Mouse (Mus musculus) small intestine, adult 2 months (tissue): Measurements from ENCODE around the gene Mark2. TPM values are rescaled to one million over a fixed set of nuclear protein-coding genes. Genes with fewer than 3 reads are reported as not detected.

ENCODE experiments used
- H3K27ac ChIP-seq: fragments of 200-500 bp; 2 replicates; pipeline ENCODE4 v1.5.1; 2012; ENCODE audit warnings: low read depth, low read length, control low read depth, inconsistent platforms; ENCODE audit not compliant: insufficient read depth
- H3K27me3 ChIP-seq: fragments of 200-500 bp; 2 replicates; pipeline ENCODE4 v1.6.1; 2012; ENCODE audit warnings: mild to moderate bottlenecking, moderate library complexity, low read length, inconsistent platforms; ENCODE audit not compliant: control insufficient read depth, insufficient read depth
- H3K36me3 ChIP-seq: fragments of 200-500 bp; 2 replicates; pipeline ENCODE4 v1.6.1; 2012; ENCODE audit warnings: mild to moderate bottlenecking, low read length, control low read depth, inconsistent platforms; ENCODE audit not compliant: control insufficient read depth, insufficient read depth
- H3K4me1 ChIP-seq: fragments of 200-500 bp; 2 replicates; pipeline ENCODE4 v1.6.1; 2012; ENCODE audit warnings: low read length, inconsistent platforms, mixed read lengths; ENCODE audit not compliant: control insufficient read depth, insufficient read depth, insufficient read length
- H3K4me3 ChIP-seq: fragments of 200-500 bp; 2 replicates; pipeline ENCODE4 v1.5.1; 2012; ENCODE audit warnings: low read depth, mild to moderate bottlenecking, control low read depth, inconsistent platforms, low read length, moderate library complexity
- CTCF ChIP-seq: fragments of 200-500 bp; IDR thresholded peaks from 2 replicates; pipeline ENCODE4 v1.5.1; 2012; ENCODE audit warnings: low read depth, mild to moderate bottlenecking, control low read depth, inconsistent platforms, low read length, moderate library complexity, mixed read lengths; ENCODE audit not compliant: insufficient replicate concordance, insufficient read length; ENCODE audit errors: extremely low read depth
- POLR2A ChIP-seq: fragments of 200-500 bp; IDR thresholded peaks from 2 replicates; pipeline ENCODE4 v1.6.1; 2012; ENCODE audit warnings: low read depth, mild to moderate bottlenecking, control low read depth, inconsistent platforms, low read length, moderate library complexity
- WGBS: fragments of 180-500 bp; shearing (Covaris S2); methylation state at CpG from one replicate; pipeline ENCODE4 v1.1.7; 2018; 5-methylcytosine and 5-hydroxymethylcytosine counted together
- polyA plus RNA-seq: library from polyadenylated mRNA; depleted of rRNA; stranded (reverse); fragments of >200 nt; gene quantifications from 2 replicates; pipeline ENCODE4 v1.2.3, GENCODE M21; 2012

Mark2 gene
- polyA plus RNA-seq, 1 experiment: 279 TPM

DNA sequence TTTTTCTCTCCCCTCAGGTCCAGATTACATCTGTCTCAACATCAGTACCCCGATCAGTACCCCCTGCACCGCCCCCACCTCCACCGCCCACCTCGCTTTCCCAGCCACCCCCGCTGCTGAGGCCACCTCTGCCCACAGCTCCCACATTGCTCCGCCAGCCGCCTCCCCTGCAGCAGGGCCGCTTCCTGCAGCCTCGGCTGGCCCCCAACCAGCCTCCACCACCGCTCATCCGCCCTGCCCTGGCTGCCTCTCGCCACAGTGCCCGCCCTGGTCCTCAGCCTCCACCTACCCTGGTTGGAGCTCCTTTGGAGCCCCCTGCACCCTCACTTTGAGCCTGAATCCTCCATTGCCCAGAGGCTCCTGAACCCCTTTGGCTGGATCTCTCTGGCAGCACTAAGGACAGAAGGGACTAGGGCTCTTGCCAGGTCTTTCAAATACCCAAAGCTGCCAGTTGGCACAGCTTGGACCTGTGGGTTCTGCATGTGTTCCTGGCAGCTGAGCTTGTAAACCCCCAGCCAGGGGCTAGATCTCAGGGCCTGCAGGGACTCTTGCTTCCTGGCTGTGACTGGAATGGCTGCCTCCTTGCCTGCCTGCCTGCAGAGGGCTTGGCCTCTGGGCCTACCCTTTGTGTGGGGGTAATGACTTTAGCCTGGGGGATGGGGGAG lies 67.2 kb downstream of the Mark2 start:
- H3K27me3 ChIP-seq: no peaks in the 10 kb centered on the region
- H3K4me1 ChIP-seq: 0 out of 2 replicates have a peak, but pooled peaks cover 4% of the 10 kb centered on the region
- H3K27ac ChIP-seq: no peak overlapping the region
- H3K36me3 ChIP-seq: peaks cover 40% of the 10 kb centered on the region
- TF ChIP-seq POLR2A (no peak), CTCF (no peak)
- no peak overlapping the region for H3K4me3 ChIP-seq
- whole genome bisulfite sequencing: 84% methylated on average over 13 of the region's 13 CpGs

DNA sequence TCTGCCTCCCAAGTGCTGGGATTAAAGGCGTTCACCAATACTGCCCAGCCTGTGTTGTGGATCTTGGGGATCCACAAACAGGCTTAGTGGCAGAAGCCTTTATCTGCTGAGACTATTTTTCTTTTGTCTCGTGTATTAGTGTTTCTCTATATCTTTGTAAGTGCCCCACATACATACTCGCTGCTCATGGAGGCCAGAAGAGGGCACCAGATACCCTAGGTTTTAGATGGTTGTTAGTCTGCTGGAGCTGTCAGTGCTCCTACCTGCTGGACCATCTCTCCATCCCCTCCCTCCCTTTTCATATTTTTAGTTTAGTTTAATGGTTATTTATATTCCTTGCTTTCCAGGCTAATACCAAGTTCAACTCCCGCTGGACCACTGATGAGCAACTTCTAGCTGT lies 68.2 kb downstream of the Mark2 start:
- Histone ChIP-seq H3K4me1 (peaks cover 12% of the 10 kb centered on the region), H3K27ac (no peak overlapping the region), H3K27me3 (no peaks in the 10 kb centered on the region), H3K4me3 (no peak overlapping the region), H3K36me3 (peaks cover 30% of the 10 kb centered on the region)
- TF ChIP-seq CTCF: no peak
- 94% methylated on average over 4 of the region's 4 CpGs for WGBS

DNA sequence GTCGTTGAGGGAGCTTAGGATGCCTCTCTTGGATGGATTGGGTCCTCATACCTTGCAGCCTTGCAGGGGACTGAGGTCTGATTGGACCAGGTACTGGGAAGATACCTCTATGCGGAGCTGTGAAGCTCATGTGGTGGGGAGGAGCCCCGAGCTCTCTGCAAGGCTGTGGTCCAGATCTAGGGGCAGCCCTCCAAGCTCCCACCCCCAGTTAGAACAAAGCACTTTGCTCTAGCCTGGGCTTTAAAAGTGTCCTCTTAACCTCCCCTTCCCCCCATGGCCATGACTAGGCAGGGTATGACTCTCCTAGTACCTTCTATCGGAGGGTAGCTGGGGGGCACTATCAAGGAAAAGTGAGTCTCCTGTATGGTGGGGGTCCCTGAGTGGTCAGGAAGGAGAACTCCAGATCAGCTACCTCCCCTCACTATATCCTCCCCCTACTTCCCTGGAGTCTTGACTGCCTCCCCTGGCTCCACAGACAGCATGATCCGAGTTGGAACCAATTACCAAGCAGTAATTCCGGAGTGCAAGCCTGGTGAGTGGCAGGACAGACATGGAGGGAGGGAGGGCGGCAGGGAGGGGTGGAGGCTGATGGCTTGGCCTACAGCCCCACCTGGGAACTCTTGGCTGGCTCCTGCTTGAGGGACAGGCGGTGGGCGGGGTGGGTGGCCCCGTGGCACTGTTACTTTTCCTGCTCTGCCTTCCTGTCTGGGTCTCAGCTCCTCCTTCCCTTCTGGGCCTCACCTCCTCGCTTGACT lies 72.2 kb downstream of the Mark2 start:
- H3K4me3 ChIP-seq: peak overlapping the region; percentile 85

DNA sequence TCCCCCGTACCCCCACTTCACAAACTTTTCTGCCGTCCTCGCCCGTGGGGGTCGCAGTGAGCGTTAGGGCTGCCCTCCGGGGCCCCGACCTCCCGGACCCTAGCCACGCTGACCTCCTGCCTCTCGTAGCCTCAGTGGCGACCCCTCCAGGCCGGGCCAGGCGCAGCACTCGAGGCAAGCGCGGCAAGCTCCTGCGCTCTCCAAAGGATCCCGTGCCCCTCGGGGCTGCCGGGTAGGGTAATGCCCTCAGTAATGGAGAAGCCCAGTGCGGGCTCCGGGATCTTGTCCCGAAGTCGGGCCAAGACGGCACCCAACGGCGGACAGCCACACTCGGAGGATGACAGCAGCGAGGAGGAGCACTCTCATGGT lies 73.0 kb downstream of the Mark2 start:
- H3K36me3 ChIP-seq: no peaks in the 10 kb centered on the region
- no peaks in the 10 kb centered on the region for H3K27me3 ChIP-seq
- TF ChIP-seq CTCF: peak; percentile 41; the same call in 1 of the 2 replicates
- TF ChIP-seq POLR2A: no peak
- peak overlapping the region; percentile 85 for H3K4me3 ChIP-seq
- peaks cover 40% of the 10 kb centered on the region for H3K4me1 ChIP-seq
- WGBS: 2% methylated on average over 30 of the region's 30 CpGs
- H3K27ac ChIP-seq: no peak overlapping the region

More for the DNA sequence above, 72.2 kb downstream of the Mark2 start:
- Histone ChIP-seq H3K27me3 (no peaks in the 10 kb centered on the region), H3K36me3 (no peaks in the 10 kb centered on the region), H3K4me1 (peaks cover 40% of the 10 kb centered on the region), H3K27ac (no peak overlapping the region)
- WGBS: 31% methylated on average over 11 of the region's 11 CpGs
- TF ChIP-seq CTCF (no peak), POLR2A (no peak)

DNA sequence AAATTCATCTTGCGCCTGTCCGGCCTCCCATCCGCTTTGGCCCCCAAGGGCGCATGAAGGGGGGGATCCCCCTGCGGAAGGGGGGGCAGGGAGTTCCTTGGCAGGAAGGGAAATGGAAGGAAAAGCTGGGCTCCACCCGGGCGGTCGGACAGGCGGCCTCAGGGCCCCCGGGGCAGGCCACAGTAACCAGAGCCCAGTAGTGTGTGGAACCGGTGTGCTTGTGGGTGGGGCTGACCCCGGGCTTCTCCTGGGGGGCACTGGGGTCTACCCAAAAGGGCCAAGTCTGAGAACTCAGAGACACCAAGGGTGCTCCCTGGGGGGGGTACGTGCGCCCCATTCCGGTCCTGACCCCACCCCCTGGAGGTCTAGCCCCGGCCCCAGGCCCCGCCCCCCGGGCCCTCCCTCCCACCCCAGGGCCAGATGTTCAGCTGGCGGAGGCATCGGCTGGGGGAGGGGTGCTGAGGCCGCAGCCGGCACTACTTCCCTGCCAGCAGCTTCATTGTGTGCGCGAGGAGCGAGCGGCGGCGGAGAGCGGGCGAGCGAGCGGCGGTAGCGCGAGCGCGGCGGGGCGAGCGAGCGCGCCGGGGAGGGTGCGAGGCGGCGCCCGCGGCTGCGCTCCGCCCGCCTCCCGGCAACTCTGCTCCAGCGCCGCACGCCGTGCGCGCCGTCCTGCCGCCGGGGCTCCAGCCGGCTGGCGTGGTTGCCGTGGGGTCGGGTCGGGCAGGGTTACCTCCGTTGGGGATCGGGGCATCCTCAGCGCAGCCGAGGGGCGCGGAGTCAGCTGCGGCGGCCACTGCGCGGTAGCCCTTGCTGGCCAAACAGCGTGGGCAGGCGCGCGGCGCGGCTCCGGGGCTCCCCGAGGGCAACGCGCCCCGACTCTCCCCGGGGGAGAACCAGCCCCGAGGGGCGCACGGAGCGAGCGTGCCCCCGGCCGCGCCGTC lies 73.6 kb downstream of the Mark2 start:
- WGBS: 1% methylated on average over 97 of the region's 97 CpGs
- H3K4me3 ChIP-seq: peak overlapping the region; percentile 85
- peaks cover 40% of the 10 kb centered on the region for H3K4me1 ChIP-seq
- no peak overlapping the region for H3K27ac ChIP-seq
- no peaks in the 10 kb centered on the region for H3K27me3 ChIP-seq
- TF ChIP-seq POLR2A (peak; percentile 14; the same call in 1 of the 2 replicates), CTCF (no peak)
- no peaks in the 10 kb centered on the region for H3K36me3 ChIP-seq

DNA sequence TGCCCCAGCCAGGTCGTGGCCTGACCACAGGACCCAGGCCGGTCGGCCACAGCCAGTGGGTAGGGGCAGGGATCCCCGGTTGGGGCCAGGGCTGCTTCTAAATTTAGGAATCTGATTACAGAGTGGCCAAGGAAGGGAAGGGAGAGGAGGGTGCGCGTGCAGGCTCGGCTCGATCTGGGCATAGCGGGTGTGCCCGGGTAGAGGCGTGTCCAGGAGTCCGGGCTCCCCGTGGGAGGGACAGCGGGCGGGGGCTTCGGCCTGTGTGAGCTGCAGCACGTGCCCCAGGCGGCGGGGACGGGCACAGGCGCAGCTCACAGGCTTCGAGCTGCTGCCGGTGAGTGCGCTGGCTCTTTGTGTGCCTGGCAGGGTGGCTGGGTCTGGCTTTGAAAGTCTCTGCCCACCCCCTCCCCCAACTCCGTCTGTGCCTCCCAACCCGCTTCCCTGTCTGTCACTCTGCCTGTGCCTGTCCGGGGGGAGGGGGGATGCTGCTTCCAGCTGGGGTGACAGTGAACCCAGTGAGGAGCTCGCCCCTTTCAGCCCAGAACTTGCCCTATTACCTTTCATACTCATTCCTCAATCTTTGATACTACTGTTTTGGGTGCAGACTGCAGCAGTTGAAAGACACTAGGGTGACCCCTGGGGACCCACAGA lies 74.4 kb downstream of the Mark2 start, which contains the start of gene Rcor2:
Gene Rcor2, plus strand, starts transcription at position 235 of the 651 bp plus-strand sequence.
- Histone ChIP-seq H3K27me3 (no peaks in the 10 kb centered on the region), H3K4me3 (peak within 1 kb of the TSS; percentile 85), H3K4me1 (peaks cover 40% of the 10 kb centered on the region), H3K27ac (no peak within 1 kb of the TSS), H3K36me3 (no peaks in the 10 kb centered on the region)
- WGBS: 3% methylated on average over 26 of the region's 28 CpGs
- TF ChIP-seq CTCF (no peak), POLR2A (no peak)

DNA sequence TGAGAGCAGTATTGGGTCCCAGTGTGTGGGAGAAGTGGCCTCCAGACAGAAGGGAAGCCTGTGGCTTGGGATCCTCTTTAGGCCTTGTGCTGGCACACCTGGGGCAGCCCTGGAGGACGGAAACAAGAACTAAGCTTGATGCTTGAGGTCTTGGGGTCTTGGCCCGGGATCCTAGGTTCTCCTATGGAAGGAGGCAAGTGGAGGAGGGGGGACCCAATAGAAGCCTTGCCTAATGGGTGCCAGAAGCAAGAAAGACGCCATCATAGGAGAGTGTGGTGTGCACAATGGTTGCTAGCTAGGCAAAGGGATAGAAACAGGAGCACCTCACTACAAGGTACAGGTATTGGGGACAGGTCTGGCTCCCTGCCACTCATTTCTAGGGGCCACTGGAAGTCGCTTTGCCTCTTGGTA lies 75.2 kb downstream of the Mark2 start:
- Histone ChIP-seq H3K27me3 (no peaks in the 10 kb centered on the region), H3K27ac (no peak overlapping the region), H3K4me3 (no peak overlapping the region), H3K4me1 (peaks cover 40% of the 10 kb centered on the region), H3K36me3 (no peaks in the 10 kb centered on the region)
- WGBS: 63% methylated on average over 4 of the region's 4 CpGs
- no peak for TF ChIP-seq POLR2A
- no peak for TF ChIP-seq CTCF
